Mouse (Mus musculus) CH12.LX (cell line): ENCODE results near the gene Pabpn1l. TPM values are rescaled to one million over a fixed set of nuclear protein-coding genes. Genes with fewer than 3 reads are reported as not detected.

Experiments used
- DNase-seq: peaks from one replicate; pipeline ENCODE4 v3.0.0-alpha.2; 2013; ENCODE audit errors: extremely low read depth
- H3K27ac ChIP-seq: 2 replicates; pipeline ENCODE4 v1.5.1; 2012; ENCODE audit warnings: low read depth, mild to moderate bottlenecking, control low read depth, moderate library complexity; ENCODE audit not compliant: insufficient read depth
- H3K27me3 ChIP-seq: replicated peaks from 2 replicates; pipeline ENCODE3; 2012; ENCODE audit warnings: inconsistent platforms
- H3K36me3 ChIP-seq, 2 experiments: replicated peaks in 1 of 2; 2 replicates each; pipeline versions ENCODE3 to v1.6.1; 2012; ENCODE audit warnings: inconsistent platforms in 1 of 2, low read length in 1 of 2, mild to moderate bottlenecking in 1 of 2, mixed read lengths in 1 of 2, moderate library complexity in 1 of 2; ENCODE audit not compliant: control insufficient read depth in 1 of 2, insufficient read depth in 1 of 2
- H3K4me1 ChIP-seq, 2 experiments: 2 replicates each; pipeline ENCODE4 v1.6.1; 2012; ENCODE audit warnings: inconsistent platforms in 1 of 2, moderate library complexity in 1 of 2; ENCODE audit not compliant: insufficient read depth in 2 of 2, control insufficient read depth in 1 of 2
- H3K4me2 ChIP-seq: 2 replicates; pipeline ENCODE4 v1.6.1; 2012; ENCODE audit warnings: low read depth, mild to moderate bottlenecking, control low read depth; ENCODE audit not compliant: poor library complexity, insufficient read depth, severe bottlenecking
- H3K4me3 ChIP-seq, 3 experiments: fragments of 150-350 bp in 1 of 3; sonication (generic) in 1 of 3; replicated peaks in 1 of 3; 2 replicates each; pipeline versions ENCODE3 to v1.5.1; 2011 to 2012; ENCODE audit warnings: low read depth in 2 of 3, low read length in 2 of 3, mild to moderate bottlenecking in 2 of 3, moderate library complexity in 2 of 3, control low read depth in 1 of 3, improper control_type of control experiment in 1 of 3, inconsistent platforms in 1 of 3, mixed read lengths in 1 of 3; ENCODE audit not compliant: poor library complexity in 1 of 3
- H3K79me2 ChIP-seq: replicated peaks from 2 replicates; pipeline ENCODE4 v1.6.1; 2012; ENCODE audit warnings: mild to moderate bottlenecking, moderate library complexity; ENCODE audit not compliant: control insufficient read depth, poor library complexity, insufficient read depth, severe bottlenecking; ENCODE audit errors: extremely low read depth
- H3K9ac ChIP-seq: 2 replicates; pipeline ENCODE4 v1.6.1; 2012; ENCODE audit warnings: low read depth, mild to moderate bottlenecking, control low read depth, moderate library complexity; ENCODE audit not compliant: insufficient read depth
- H3K9me3 ChIP-seq: replicated peaks from 2 replicates; pipeline ENCODE3; 2012; ENCODE audit warnings: low read length, inconsistent platforms, mixed read lengths
- BHLHE40 ChIP-seq: IDR thresholded peaks from 2 replicates; pipeline ENCODE4 v1.6.1; 2011; ENCODE audit warnings: mild to moderate bottlenecking, low read depth, low read length, improper control_type of control experiment
- CHD1 ChIP-seq: IDR thresholded peaks from 2 replicates; pipeline ENCODE4 v1.6.1; 2012; ENCODE audit warnings: low read depth, low read length, improper control_type of control experiment, inconsistent platforms
- EP300 ChIP-seq: IDR thresholded peaks from 2 replicates; pipeline ENCODE4 v1.6.1; 2011; ENCODE audit warnings: low read length, improper control_type of control experiment
- HCFC1 ChIP-seq: IDR thresholded peaks from 2 replicates; pipeline ENCODE4 v1.6.1; 2012; ENCODE audit warnings: low read depth, mild to moderate bottlenecking, inconsistent platforms, low read length, improper control_type of control experiment
- IRF4 ChIP-seq: IDR thresholded peaks from 2 replicates; pipeline ENCODE4 v1.6.1; 2014; ENCODE audit warnings: low read depth, mild to moderate bottlenecking, inconsistent platforms, low read length, improper control_type of control experiment
- JUN ChIP-seq: IDR thresholded peaks from 2 replicates; pipeline ENCODE4 v1.6.1; 2011; ENCODE audit warnings: low read depth, mild to moderate bottlenecking, low read length, improper control_type of control experiment, moderate library complexity; ENCODE audit not compliant: insufficient read depth
- KAT2A ChIP-seq: IDR thresholded peaks from 2 replicates; pipeline ENCODE4 v1.6.1; 2012; ENCODE audit warnings: low read length, improper control_type of control experiment, inconsistent platforms; ENCODE audit not compliant: insufficient replicate concordance
- MAZ ChIP-seq: IDR thresholded peaks from 2 replicates; pipeline ENCODE4 v1.6.1; 2012; ENCODE audit warnings: low read depth, mild to moderate bottlenecking, inconsistent platforms, low read length, improper control_type of control experiment, moderate library complexity
- MYC ChIP-seq: IDR thresholded peaks from 2 replicates; pipeline ENCODE4 v1.6.1; 2011; ENCODE audit warnings: low read depth, mild to moderate bottlenecking, improper control_type of control experiment, low read length
- NELFE ChIP-seq: IDR thresholded peaks from 2 replicates; pipeline ENCODE4 v1.6.1; 2011; ENCODE audit warnings: low read depth, low read length, improper control_type of control experiment
- NRF1 ChIP-seq: IDR thresholded peaks from 2 replicates; pipeline ENCODE4 v1.6.1; 2014; ENCODE audit warnings: low read depth, mild to moderate bottlenecking, inconsistent platforms, low read length, improper control_type of control experiment, moderate library complexity
- RCOR1 ChIP-seq: conservative IDR thresholded peaks from 2 replicates; pipeline ENCODE4 v1.6.1; 2012; ENCODE audit warnings: low read depth, mild to moderate bottlenecking, inconsistent platforms, low read length, improper control_type of control experiment
- SIN3A ChIP-seq: IDR thresholded peaks from 2 replicates; pipeline ENCODE4 v1.6.1; 2012; ENCODE audit warnings: low read length, improper control_type of control experiment, inconsistent platforms
- TBP ChIP-seq: conservative IDR thresholded peaks from 2 replicates; pipeline ENCODE4 v1.6.1; 2011; ENCODE audit warnings: low read depth, low read length, improper control_type of control experiment
- TCF12 ChIP-seq: IDR thresholded peaks from 2 replicates; pipeline ENCODE4 v1.6.1; 2014; ENCODE audit warnings: low read depth, mild to moderate bottlenecking, inconsistent platforms, low read length, improper control_type of control experiment
- USF2 ChIP-seq: conservative IDR thresholded peaks from 2 replicates; pipeline ENCODE4 v1.6.1; 2011; ENCODE audit warnings: low read depth, low read length, improper control_type of control experiment
- ZC3H11A ChIP-seq: IDR thresholded peaks from 2 replicates; pipeline ENCODE4 v1.6.1; 2012; ENCODE audit warnings: low read depth, mild to moderate bottlenecking, inconsistent platforms, low read length, improper control_type of control experiment
- ZNF384 ChIP-seq: IDR thresholded peaks from 2 replicates; pipeline ENCODE4 v1.6.1; 2012; ENCODE audit warnings: low read depth, low read length, improper control_type of control experiment, inconsistent platforms
- dilution Hi-C: fragments of 300-500 bp; cut with MboI; formaldehyde crosslinking; loops from 2 replicates; pipeline ENCODE4 v1.14.3; 2020; ENCODE audit warnings: low sequenced_read_pairs; ENCODE audit not compliant: extremely low pct_unique_long_range_greater_than_20kb, extremely low pct_ligation_motif_present
- in situ Hi-C: fragments of 300-500 bp; cut with MboI; formaldehyde crosslinking; loops from 3 replicates; pipeline ENCODE4 v1.14.3; 2019; ENCODE audit warnings: low sequenced_read_pairs, low pct_ligation_motif_present, low pct_unique_long_range_greater_than_20kb, mixed read lengths
- polyA plus RNA-seq: library from polyadenylated mRNA; unstranded; fragments of >175 nt; gene quantifications from 2 replicates; pipeline ENCODE4 v1.2.1, GENCODE M21; 2012; ENCODE audit warnings: low read depth; ENCODE audit not compliant: insufficient read length
- total RNA-seq, 2 experiments: library from RNA; depleted of rRNA; stranded (reverse); fragments of 300-350 nt in 1 of 2; fragments of >200 nt in 1 of 2; gene quantifications; 2 replicates each; pipeline ENCODE4 v1.2.3; 2012 to 2014

Pabpn1l gene
- total and polyA plus RNA-seq, 3 experiments, result not detected

DNA sequence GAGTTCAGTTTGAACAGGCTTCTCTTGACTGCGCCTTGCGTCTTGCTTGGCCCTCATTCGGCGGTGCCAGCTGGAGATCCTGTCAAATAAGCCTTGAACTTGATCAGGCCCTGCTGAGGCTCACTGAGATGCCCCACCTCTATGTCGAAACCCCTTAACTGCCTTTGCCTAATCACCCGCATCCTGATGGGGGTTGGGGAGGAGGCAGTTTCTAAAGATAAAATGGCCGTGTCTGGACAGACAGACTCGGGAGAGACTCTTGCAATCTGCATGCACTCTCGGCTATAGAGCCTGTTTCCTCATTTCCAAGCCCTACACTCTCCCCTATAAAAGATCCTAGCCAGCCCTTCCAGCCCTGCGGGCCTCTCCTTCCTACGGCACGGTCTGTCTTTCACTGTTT lies 29.3 kb downstream of the Pabpn1l start:
- no peak for TF ChIP-seq BHLHE40
- no peak overlapping the region for H3K4me3 ChIP-seq
- dilution Hi-C loops (no loop called here), in situ Hi-C loops (no loop called here)
- H3K9ac ChIP-seq, result no peak overlapping the region
- no peaks in the 10 kb centered on the region for H3K9me3 ChIP-seq
- H3K36me3 ChIP-seq, result peaks cover 61 to 91% of the 10 kb centered on the region in 2 experiments
- H3K4me2 ChIP-seq, result no peak overlapping the region
- H3K27ac ChIP-seq, result no peak overlapping the region
- no peaks in the 10 kb centered on the region for H3K4me1 ChIP-seq
- no peaks in the 10 kb centered on the region for H3K79me2 ChIP-seq
- DNase-seq, result no peak
- H3K27me3 ChIP-seq, result no peaks in the 10 kb centered on the region

DNA sequence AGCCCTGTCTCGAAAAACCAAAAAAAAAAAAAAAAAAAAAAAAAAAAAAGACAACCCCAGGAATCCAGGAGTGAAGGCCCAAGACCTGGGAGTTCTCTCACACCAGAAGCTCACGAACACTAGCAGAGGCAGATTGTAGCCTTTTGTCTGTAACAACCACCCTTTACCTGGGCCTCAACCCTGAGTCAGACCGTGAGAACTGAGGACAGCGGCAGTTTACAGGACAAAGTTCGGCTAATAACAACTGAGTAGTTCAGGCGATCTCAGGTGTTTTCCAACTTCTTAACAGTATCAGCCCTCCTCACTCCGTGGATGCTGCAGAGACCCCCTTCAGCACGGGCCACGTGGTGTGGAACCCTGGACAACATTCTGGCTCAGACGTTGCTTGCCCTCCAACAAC lies 35.8 kb downstream of the Pabpn1l start:
- Histone ChIP-seq H3K27me3 (no peaks in the 10 kb centered on the region), H3K9me3 (no peaks in the 10 kb centered on the region), H3K4me3 (no peak overlapping the region), H3K27ac (no peak overlapping the region), H3K4me2 (no peak overlapping the region), H3K79me2 (no peaks in the 10 kb centered on the region), H3K9ac (no peak overlapping the region), H3K36me3 (peaks cover 24 to 84% of the 10 kb centered on the region in 2 experiments), H3K4me1 (no peaks in the 10 kb centered on the region)
- TF ChIP-seq SIN3A, result no peak
- TF ChIP-seq MYC, result no peak
- no peak for TF ChIP-seq RCOR1
- TF ChIP-seq TCF12, result no peak
- no peak for TF ChIP-seq NELFE
- no peak for TF ChIP-seq CHD1
- TF ChIP-seq MAZ, result no peak
- TF ChIP-seq NRF1, result no peak
- dilution Hi-C loops (no loop called here), in situ Hi-C loops (no loop called here)
- DNase-seq, result no peak

- no peak overlapping the region for H3K27ac ChIP-seq
- dilution Hi-C loops, result no loop called here
- H3K36me3 ChIP-seq, result peaks cover 22 to 80% of the 10 kb centered on the region in 2 experiments
- no peaks in the 10 kb centered on the region for H3K9me3 ChIP-seq
- DNase-seq, result no peak
- no peak overlapping the region for H3K4me3 ChIP-seq
- H3K27me3 ChIP-seq, result no peaks in the 10 kb centered on the region
- H3K4me2 ChIP-seq, result no peak overlapping the region
- in situ Hi-C loops, result no loop called here
- no peak overlapping the region for H3K9ac ChIP-seq
- no peaks in the 10 kb centered on the region for H3K4me1 ChIP-seq
- TF ChIP-seq TCF12 (no peak), KAT2A (no peak), TBP (no peak), HCFC1 (no peak), USF2 (no peak), JUN (no peak), NRF1 (no peak), IRF4 (no peak), EP300 (no peak), ZC3H11A (no peak), ZNF384 (no peak)
- no peaks in the 10 kb centered on the region for H3K79me2 ChIP-seq
These were observed 36.4 kb downstream of the Pabpn1l start for GRCm38 (mm10) chr8:122586171-122586570.
